Mouse (Mus musculus): ENCODE measurements around the gene AY761185. TPM values are rescaled to one million over a fixed set of nuclear protein-coding genes. Genes with fewer than 3 reads are reported as not detected.
"Not testable (repeated sequence)": the region's sequence is repeated elsewhere in the genome, so short reads cannot be mapped to it uniquely, and the experiment has no call there.

AY761185 gene
- total RNA-seq (2021), result not detected
- long read RNA-seq, experiment 1, result 0 reads
- long read RNA-seq, experiment 2, result 0 reads

DNA sequence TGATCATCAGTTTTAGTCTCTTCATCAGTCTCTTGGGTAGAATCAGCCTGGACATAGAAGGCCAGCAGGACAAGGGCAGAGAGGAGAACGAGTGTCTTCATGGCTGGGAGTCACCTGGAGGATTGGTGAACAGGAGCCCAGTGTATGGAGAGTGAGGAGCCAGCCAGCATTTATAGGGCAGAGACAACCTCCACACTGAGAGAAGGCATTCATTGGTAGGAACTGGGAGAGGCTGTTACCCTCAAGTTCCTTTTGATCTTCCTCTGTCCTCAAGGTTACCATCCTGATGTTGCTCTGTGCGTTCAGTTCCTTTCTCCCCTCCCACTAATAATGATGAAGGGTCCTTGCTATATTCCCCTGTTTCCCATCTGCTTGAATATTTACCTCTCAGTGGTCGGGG, at the start of gene AY761185:
Gene AY761185, minus strand, starts transcription at position 101 of the 400 bp plus-strand sequence.
- DNase-seq (ENCODE audit: low spot score in 2 of 2), result no peak

- DNase-seq (ENCODE audit: low spot score in 2 of 2), result not testable (repeated sequence)
Measured at GRCm38 (mm10) chr8:20994042-20994441, 49.5 kb upstream of the AY761185 start.

- no peak for DNase-seq (ENCODE audit: low spot score in 2 of 2)
Measured at GRCm38 (mm10) chr8:20979846-20980245, 35.3 kb upstream of the AY761185 start.

DNA sequence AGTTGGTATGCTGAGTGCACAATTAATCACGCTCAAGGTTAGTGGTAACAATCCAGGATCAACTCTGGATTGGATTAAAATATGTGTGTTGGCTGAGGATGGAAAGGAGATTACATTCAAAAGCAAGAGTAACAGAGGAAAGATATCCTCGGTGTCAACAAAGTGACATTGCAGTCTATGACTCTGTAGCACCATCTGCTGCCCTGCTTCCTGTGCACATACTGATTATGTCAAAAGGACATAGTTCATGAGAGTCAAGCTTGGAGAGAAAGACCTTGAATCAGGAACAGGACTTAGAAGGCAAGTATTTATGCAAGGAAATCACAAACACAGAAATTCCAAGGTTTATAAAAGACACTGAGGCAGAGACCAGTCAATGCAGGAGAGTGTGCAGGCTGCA, 20.0 kb upstream of the AY761185 start:
- no peak for DNase-seq (ENCODE audit: low spot score in 2 of 2)

- DNase-seq (ENCODE audit: low spot score in 2 of 2), result no peak
Measured at GRCm38 (mm10) chr8:20921971-20922370, 22.5 kb downstream of the AY761185 start, which contains the start of gene Gm6040. TSS of gene Gm6040 (minus strand) at chr8:20922071.

DNA sequence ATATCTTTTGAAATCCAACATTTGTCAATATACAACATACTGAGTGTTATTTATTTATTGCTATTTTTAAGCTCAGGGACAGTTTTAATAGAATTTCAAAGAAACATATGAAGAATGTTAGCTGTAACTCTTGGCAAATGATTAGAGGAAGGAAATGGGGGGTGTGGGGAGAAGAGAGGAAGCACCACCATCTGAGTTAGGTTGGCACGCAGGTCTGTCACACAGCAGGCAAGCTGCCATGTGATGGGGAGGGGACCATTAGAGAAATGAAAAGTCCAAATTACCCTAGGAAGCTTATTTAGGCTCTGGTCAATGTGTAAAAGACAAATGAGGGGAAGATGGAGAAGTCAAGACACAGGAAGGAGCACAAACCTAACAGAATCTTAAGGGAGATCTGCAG, 32.2 kb downstream of the AY761185 start:
- no peak for DNase-seq (ENCODE audit: low spot score in 2 of 2)

DNA sequence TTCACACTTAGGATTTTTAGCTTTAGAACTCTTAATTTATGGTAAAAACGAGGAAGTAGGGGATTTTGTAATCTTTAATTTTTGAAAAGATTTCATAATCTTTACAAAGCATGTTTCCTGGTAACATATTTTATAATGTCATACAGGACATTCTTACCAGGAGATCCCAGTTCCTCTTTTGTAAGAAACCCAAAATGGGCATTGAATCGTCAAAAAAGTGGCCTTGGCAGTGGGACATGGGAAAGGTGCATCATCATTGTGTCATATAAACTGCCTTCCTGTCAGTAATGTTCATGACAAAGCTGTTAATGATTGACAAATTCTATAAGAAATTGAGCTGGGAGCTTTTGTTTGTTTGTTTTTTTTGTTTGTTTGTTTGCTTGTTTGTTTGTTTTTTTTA, 36.3 kb downstream of the AY761185 start:
- DNase-seq (ENCODE audit: low spot score in 2 of 2), result no peak

DNA sequence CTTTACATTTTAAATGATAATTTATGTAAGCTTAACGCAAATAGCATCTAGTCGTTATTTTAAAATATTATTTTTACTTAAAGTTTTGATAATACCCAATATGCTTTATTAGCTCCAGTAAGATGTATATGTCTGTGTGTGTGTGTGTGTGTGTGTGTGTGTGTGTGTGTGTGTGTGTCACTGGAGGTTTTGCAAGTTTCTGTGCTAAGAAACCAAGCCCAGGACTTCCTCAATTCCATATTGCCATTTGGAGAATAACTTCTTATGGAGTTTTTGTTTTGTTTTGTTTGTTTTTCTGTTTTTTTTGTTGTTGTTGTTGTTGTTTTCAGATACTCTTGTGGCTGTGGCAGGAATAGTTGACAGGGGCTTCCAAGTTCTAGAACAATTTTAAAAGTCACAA, 37.4 kb downstream of the AY761185 start:
- DNase-seq (ENCODE audit: low spot score in 2 of 2), result no peak

- no peak for DNase-seq (ENCODE audit: low spot score in 2 of 2)
Measured at GRCm38 (mm10) chr8:20902527-20902926, 42.0 kb downstream of the AY761185 start, which contains the start of gene Gm15056. TSS of gene Gm15056 (minus strand) at chr8:20902627.

Other genes starting within 250 kb of the AY761185 start
- not detected for gene Defb33, start 52.0 kb downstream of the AY761185 start, total RNA-seq (2021)
- gene Gm15056, start 42.1 kb downstream of the AY761185 start, total RNA-seq (2021), result not detected
- gene Gm6040, start 22.6 kb downstream of the AY761185 start, total RNA-seq (2021), result not detected
- gene Defa21, start 80.8 kb upstream of the AY761185 start, total RNA-seq (2021), result not detected
- gene Defa23, start 110.3 kb upstream of the AY761185 start, total RNA-seq (2021), result not detected
- not detected for gene Defa35, start 120.3 kb upstream of the AY761185 start, total RNA-seq (2021)
- not detected for gene Defa25, start 139.7 kb upstream of the AY761185 start, total RNA-seq (2021)
- not detected for gene Gm14851, start 151.3 kb upstream of the AY761185 start, total RNA-seq (2021)
- gene Defa30, start 189.9 kb upstream of the AY761185 start, total RNA-seq (2021), result not detected
- gene Defa22, start 217.6 kb upstream of the AY761185 start, total RNA-seq (2021), result not detected
- not detected for gene Defa31, start 246.9 kb upstream of the AY761185 start, total RNA-seq (2021)

Data from gastrocnemius, postnatal 4 days (tissue).